Mouse (Mus musculus): ENCODE measurements at regions not wholly inside any gene's neighbourhood (a gene's known extent, or its start where the extent isn't known, plus 50 kb on each side); places are given as distances from the start of the nearest gene placed in this dataset.

DNA sequence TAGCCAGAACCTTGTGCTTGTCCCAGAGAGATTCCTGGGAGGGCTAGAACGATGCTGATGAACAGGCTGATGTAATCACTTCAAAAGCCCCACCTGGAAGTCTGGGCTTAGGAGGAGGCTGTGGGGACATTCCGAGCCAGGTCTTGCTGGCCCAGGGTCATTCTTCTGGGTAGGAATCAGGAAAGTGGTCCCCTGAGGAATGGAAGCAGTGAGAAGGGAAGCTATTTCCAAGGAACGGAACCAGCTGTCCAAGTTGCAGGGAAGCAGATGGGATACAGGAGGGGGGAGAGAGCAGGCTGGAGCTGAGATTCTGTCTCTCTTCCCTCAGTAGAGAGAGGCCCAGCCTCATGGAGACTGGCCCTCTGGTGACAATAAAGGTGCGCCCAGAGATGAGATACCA lies 243.9 kb downstream of the Tcf7l2 start:
- no peak for DNase-seq (ENCODE audit: low spot score in 2 of 2)

DNA sequence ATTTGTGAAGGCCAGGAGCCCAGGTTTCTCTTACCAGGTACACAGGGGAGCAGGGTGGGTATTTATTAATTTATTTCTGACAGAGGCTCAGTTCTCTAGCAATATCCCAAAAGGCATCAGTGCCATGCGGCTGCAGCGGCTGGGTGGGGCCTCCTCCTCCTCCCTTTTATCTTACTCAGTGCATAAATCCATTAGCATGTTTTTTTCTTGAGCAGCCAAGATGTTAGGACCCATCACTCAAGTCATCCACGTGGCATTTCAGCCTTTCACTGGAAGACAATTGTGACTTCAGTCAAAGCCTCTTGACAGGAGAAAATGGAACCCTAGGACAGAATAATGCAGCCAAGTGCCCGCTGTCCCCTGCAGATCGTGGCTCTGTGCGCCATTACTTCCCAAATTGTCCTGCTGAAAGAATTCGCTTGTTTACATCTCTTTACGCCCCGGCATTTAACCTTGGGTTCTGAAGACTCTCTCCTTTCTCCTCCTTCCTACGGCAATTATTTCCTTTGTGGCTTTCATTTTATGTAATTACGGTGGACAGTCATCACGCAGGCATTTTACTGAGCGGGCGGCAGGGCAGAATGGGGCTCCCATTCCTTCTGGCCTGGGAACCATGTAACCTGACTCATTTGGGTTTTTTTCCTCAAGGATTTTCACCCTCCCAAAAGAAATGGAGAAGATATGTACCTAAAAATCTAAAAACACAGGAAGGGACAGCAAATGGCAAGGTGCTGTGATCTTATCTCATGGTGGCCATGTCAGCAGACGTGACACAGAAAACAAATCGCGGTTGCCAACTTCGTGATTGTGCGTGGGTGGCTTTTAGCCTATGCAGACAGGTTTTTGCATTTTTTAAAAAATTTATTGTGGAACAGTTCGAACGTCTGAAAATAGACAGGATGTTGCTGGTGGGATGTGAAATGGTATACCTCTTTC lies 250.4 kb downstream of the Tcf7l2 start:
- no peak for DNase-seq (ENCODE audit: low spot score in 2 of 2)

DNA sequence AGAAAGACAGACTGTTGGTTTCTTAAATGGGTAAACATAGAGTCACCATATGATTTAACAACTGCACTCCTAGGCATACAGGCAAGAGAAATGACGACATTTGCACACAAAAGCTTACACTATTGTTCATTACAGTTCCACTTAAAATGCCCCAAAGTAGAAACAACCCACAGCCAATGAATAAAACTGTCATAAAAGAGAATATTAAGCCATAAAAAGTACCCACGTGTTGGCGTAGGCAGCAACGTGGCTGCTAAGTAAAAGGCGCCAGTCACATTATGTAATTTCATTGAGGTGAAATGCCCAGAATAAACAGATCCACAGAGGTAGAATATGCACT lies 251.1 kb downstream of the Tcf7l2 start:
- no peak for DNase-seq (ENCODE audit: low spot score in 2 of 2)

GRCm38 (mm10) chr19:55995721-55996120 lies 254.1 kb downstream of the Tcf7l2 start:
- DNase-seq (ENCODE audit: low spot score in 2 of 2), result no peak

- DNase-seq (ENCODE audit: low spot score in 2 of 2), result no peak
Measured at GRCm38 (mm10) chr19:55998454-55999180, 257.0 kb downstream of the Tcf7l2 start.

GRCm38 (mm10) chr19:55999409-55999808 lies 257.8 kb downstream of the Tcf7l2 start:
- DNase-seq (ENCODE audit: low spot score in 2 of 2), result no peak

DNA sequence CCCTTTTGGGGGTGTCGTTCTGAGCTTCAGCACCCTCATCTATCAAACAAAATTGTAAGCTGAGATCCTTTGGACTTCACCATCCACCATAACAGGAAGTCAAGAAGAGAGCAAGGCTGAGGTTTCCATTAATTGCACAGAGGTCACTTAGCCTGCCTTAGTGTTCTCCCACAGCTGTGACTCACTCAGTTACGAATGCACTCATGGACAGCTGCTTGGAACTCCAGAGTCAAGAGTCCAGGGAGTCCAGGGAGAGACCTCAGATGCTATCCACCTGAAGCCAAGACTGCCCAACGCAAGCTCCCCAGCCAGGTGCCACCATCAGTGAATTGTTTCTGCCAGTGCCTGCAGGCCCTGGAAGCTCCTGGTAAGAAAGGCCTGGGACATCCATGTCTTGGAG lies 259.8 kb downstream of the Tcf7l2 start:
- DNase-seq (ENCODE audit: low spot score in 2 of 2), result no peak

DNA sequence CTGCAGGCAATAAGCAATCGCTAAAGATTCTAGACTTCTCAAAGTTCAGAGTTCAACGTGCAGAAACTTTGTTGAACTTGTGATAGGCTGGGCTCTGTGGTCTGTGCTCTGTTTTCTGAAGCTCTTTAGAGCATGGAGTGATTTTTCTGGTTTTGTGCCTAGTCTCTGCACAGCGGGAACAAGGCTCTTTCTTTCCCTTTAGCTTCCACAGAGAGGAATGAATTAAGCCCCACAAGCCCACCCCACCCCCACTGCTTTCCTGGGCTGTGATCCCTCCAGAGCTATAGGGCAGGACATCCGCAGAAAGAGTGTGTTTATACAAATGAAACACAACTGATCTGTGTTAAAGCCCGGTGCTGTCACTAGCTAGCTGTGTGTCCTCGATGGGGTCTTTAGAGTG lies 264.3 kb downstream of the Tcf7l2 start:
- DNase-seq (ENCODE audit: low spot score in 2 of 2), result no peak

DNA sequence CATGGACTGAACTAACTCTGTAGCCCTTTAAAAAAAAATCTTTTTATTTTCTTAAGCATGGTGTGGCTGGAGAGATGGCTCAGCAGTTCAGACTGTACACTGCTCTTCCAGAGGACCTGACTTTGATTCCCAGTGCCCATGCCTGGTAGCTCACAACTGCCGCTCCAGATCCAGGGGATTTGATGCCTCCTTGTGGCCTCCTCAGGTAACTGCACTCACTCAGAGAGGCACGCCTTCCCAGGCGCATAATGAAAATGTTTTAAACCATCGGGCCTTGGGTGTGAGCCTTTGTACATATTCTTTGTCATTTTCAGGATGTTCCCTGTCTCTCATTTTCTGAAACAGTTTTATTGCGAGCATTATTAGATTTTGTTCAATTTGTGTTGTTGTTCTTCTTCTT lies 265.8 kb downstream of the Tcf7l2 start:
- no peak for DNase-seq (ENCODE audit: low spot score in 2 of 2)

- no peak for DNase-seq (ENCODE audit: low spot score in 2 of 2)
Measured at GRCm38 (mm10) chr19:56010766-56011165, 269.1 kb downstream of the Tcf7l2 start.

- no peak for DNase-seq (ENCODE audit: low spot score in 2 of 2)
Measured at GRCm38 (mm10) chr19:56011292-56011691, 269.7 kb downstream of the Tcf7l2 start.

DNA sequence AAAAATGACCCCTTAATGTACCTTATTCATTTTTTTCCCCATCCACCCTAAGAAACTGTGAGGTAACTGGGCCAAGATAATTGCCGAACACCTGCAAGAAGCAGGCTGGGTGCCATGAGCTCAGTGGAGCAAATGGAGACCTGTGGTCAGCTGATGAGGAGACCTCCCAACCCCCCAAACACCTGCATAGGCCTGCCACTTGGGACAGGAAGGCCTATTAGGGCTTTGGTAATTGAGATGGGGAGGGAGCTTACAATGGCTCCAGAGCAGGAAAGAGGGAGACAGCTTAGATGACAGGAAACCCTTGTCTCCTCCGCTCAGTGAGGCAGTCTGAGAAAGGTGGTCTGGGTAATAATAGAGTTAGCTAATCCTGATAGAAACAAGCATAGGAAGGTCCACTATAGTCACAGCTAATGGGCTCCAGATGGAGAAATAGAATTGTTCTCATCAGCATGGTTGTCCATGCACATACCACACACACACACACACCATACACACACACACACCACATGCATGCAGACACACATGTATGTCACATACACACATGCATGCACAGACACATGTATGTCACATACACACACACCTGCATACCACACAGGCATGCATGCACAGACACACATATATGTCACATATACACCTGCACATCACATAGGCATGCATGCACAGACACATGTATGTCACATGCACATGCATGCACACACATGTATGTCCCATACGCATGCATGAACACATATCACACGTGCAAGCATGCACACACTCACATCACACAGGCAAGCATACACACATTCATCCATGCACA lies 270.2 kb upstream of the Habp2 start:
- no peak for DNase-seq (ENCODE audit: low spot score in 2 of 2)

DNA sequence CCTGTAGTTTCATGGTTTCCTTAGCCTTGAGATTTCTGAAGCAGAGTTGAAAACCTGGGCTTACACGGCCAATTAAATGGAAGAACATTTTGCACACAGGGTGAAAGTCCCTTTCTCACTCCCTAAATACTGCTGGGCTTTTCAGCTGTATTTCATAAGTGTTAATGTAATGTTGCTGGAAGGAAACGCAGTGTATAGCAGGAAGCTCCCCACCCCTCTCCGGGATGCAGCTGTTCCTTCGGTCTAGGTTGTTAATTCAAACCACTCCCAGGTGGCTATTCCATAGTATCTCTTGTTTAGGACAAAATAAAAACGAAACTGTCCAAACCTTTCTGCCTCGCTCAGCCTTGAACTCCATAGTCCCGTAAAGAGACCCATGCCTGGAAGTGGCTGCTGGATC lies 269.4 kb upstream of the Habp2 start:
- DNase-seq (ENCODE audit: low spot score in 2 of 2), result no peak

- no peak for DNase-seq (ENCODE audit: low spot score in 2 of 2)
Measured at GRCm38 (mm10) chr19:56019143-56019542, 267.8 kb upstream of the Habp2 start.

GRCm38 (mm10) chr19:56022348-56022747 lies 264.6 kb upstream of the Habp2 start:
- no peak for DNase-seq (ENCODE audit: low spot score in 2 of 2)

DNA sequence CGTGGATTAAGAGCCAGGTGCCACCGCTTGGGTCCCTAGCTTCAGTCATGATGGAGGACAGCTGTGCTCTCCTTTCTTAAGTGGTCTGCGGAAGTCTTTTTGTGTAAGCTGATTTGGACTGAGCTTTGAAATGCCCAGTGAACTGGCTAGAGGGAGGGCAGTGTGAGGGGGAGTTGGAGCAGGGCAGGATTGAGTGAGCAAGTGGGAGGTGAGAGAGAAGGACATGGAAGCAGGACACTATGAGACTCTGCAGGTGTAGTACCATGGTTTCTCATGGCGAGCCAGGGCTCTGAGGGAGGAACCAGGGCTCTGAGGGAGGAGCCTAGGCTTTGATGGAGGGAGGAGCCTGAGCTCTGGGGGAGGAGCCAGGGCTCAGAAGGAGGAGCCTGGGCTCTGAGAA lies 262.3 kb upstream of the Habp2 start:
- no peak for DNase-seq (ENCODE audit: low spot score in 2 of 2)

DNA sequence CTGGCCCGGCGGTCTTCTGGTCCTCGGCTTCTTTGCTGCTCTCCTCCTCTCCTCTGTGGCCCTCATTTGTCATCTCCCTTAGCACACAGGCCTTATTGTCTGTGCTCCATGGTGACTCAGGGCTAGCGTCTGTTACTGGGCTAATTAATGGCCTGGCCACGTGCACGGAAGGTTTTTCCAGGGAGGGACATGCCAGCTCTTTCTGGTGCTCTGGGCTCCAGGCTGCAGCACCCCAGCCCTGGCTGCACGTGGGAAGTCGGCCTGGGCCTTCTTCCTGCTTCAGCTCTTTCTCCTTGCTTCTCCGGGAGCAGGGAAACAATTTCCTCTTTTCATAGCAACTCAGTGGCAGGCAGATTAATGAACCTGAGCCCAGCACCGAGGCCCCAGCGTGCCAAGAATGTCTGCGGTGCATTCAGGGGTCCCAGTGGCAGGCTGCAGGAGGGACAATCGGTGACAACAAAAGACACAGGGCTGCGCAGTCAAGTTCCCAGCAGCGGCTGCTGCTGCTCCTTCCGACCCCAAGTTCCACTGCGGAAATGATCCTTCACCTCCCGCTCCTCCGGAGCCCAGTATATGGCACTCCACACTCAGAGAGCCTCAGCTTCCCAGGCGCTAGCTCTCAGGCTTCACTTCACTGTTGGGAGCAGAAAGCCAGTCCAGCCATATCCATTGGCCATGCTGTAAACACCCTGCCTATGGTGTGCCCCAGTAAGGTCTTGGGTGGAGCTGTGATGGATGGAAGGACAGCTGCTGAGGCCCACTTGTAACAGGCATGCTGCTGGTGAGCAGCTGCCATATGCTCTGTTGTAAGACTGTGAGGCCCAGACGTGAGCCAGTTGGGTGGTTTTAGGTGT lies 257.3 kb upstream of the Habp2 start:
- no peak for DNase-seq (ENCODE audit: low spot score in 2 of 2)

DNA sequence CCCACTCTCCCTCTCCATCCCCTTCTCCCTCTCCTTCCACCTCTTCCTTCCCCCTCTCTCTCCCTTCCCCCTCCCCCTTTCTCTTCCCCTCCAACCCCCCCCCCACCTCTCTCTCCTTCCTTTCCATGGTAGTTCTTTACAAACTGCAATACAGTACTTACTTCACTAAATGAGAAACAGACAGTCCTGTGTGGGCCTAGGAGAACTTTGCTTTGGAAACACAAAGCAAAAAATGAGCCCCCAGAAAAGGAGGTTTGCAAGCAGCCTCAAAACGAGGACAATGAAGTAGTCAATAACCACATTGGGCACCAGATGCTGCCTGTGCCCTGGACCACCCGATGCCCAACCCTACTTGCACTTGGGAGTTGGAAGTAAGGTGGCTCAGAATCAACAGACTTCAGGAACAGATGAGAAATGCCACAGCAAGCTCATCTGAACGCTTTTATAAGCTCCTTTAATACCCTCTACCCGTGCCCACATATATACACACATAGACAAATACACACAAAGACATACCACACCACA lies 256.5 kb upstream of the Habp2 start:
- DNase-seq (ENCODE audit: low spot score in 2 of 2), result no peak

DNA sequence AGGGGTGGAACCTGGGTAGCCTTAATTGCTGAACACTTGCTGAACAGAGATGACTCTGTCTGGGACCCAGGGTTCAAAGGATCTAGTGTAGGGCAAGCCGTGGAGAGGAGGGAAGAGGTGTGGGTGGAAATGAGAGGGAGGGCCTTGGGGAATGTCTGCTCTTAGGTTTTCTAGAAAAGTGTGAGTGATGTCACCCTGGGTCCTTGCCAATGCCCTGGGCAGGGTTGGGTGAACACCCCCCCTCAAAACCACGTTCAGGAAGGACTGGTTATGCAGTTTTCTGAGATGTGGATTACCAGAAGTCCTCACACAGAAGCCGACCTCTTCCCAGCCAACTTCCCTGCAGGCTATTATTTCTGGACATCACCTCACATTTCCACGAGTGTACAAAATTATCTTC lies 252.4 kb upstream of the Habp2 start:
- no peak for DNase-seq (ENCODE audit: low spot score in 2 of 2)

DNA sequence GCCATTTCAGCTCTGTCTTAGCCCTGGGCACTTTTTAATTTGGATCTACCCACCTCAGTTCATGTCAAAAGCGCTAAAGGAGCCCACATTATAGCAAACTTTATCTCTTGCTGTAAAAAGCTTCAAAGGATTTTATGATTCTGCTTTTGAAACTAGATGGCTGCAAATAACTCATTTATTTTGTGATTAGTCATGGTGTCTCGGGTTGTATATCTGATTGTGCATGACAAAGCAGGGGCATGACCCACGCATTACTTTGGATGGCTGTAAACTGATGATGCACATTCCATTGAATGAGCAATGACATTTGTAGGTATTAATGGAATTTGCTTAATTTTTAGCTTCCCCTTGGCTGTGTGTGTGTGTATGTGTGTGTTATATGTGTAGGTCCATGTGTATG lies 249.4 kb upstream of the Habp2 start:
- DNase-seq (ENCODE audit: low spot score in 2 of 2), result no peak

All from spleen, postnatal 14 days (tissue).